Mouse (Mus musculus): ENCODE results near the gene Selenos. TPM values are rescaled to one million over a fixed set of nuclear protein-coding genes. Genes with fewer than 3 reads are reported as not detected.
A peak's percentile ranks its signal among the peaks of the same experiment; 100 is the strongest.
"Not testable (repeated sequence)": the region's sequence is repeated elsewhere in the genome, so short reads cannot be mapped to it uniquely, and the experiment has no call there.

Gene Selenos
- total RNA-seq (2021): 10 to 100 TPM; 33.9 to 36.5 TPM

GRCm38 (mm10) chr7:66079364-66080230 lies at the start of gene Selenos:
Gene Selenos (plus strand): TSS chr7:66079649.
- DNase-seq: peak; percentile 96

GRCm38 (mm10) chr7:66036809-66037208 lies 42.6 kb upstream of the Selenos start:
- DNase-seq: no peak

GRCm38 (mm10) chr7:66038261-66038660 lies 41.2 kb upstream of the Selenos start:
- DNase-seq: no peak

- DNase-seq: no peak
These were observed 40.7 kb upstream of the Selenos start for GRCm38 (mm10) chr7:66038730-66039129.

GRCm38 (mm10) chr7:66040026-66040814 lies 39.2 kb upstream of the Selenos start:
- no peak for DNase-seq

- no peak for DNase-seq
These were observed 35.6 kb upstream of the Selenos start, which contains the start of gene Gm45213 for GRCm38 (mm10) chr7:66043552-66044459. Gene Gm45213 (plus strand): TSS chr7:66043602.

GRCm38 (mm10) chr7:66044617-66045016 lies 34.8 kb upstream of the Selenos start:
- DNase-seq: no peak

GRCm38 (mm10) chr7:66046921-66047918 lies 32.2 kb upstream of the Selenos start:
- DNase-seq: no peak

GRCm38 (mm10) chr7:66047975-66048374 lies 31.5 kb upstream of the Selenos start:
- DNase-seq: no peak

- DNase-seq: no peak
These were observed 30.8 kb upstream of the Selenos start for GRCm38 (mm10) chr7:66048446-66049230.

GRCm38 (mm10) chr7:66053946-66054483 lies 25.4 kb upstream of the Selenos start:
- no peak for DNase-seq

GRCm38 (mm10) chr7:66055356-66055755 lies 24.1 kb upstream of the Selenos start:
- DNase-seq: not testable (repeated sequence)

GRCm38 (mm10) chr7:66058703-66059102 lies 20.7 kb upstream of the Selenos start, which contains the start of gene Snrpa1:
Gene Snrpa1 (plus strand): TSS chr7:66059003.
- no peak for DNase-seq

- DNase-seq: peak; percentile 91
These were observed 19.1 kb upstream of the Selenos start for GRCm38 (mm10) chr7:66060066-66060956.

GRCm38 (mm10) chr7:66061057-66061456 lies 18.4 kb upstream of the Selenos start:
- no peak for DNase-seq

- DNase-seq: no peak
These were observed 3.0 kb upstream of the Selenos start for GRCm38 (mm10) chr7:66076411-66076810.

- DNase-seq: no peak
These were observed 773 bp downstream of the Selenos start for GRCm38 (mm10) chr7:66080231-66080613.

- DNase-seq: no peak
These were observed 4.3 kb downstream of the Selenos start for GRCm38 (mm10) chr7:66083757-66084156.

GRCm38 (mm10) chr7:66084546-66084945 lies 5.1 kb downstream of the Selenos start:
- DNase-seq: no peak
